Mouse (Mus musculus): ENCODE results near the gene Wasf2.

DNA sequence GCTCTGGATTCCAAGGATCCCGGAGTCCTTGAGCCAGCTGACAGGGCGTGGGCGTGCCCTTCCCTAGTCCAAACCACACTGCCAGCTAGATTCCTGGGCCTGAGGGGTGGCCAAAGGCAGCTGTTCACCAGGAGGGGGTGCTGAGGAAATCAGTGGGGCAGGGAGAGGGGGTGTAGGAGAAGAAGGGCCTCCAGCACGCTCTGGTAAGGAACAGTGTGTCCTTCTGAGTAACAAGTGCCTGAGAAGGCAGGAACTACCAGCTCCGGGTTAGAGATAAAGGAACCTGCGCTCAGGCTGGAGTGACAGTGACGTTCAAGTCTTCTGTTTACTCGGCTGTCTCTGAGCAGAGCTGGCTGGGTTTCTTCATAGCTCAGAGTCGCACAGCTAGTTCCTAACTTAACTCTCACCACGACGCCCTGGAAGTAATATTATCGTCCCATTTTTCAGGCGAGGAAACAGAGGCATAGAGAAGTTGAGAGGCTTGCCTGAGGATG is 22.5 kb upstream of the Wasf2 start:
- TF ChIP-seq POLR2A (IDR thresholded peaks at IDR 0.05; ENCODE audit: insufficient read depth, low read depth, low read length) (0 out of 2 replicates have a peak, but pooled peaks have one; percentile 22), CTCF (IDR thresholded peaks at IDR 0.05) (peak; percentile 38)

All from heart, adult 2 months (tissue).